Mouse (Mus musculus): ENCODE results near the gene Faap24. TPM values are rescaled to one million over a fixed set of nuclear protein-coding genes. Genes with fewer than 3 reads are reported as not detected.

Faap24 gene
- polyA plus RNA-seq, 1 experiment from 2014 or later, result 17.8 TPM

GRCm38 (mm10) chr7:35374265-35374664, 22.4 kb downstream of the Faap24 start:
- Histone ChIP-seq H3K4me1 (ENCODE audit: control insufficient read depth, insufficient read depth, low read length) (no peaks in the 10 kb centered on the region), H3K4me3 (ENCODE audit: low read depth, low read length) (no peak overlapping the region), H3K9ac (replicated peaks; ENCODE audit: low read depth, low read length) (no peak overlapping the region), H3K4me2 (ENCODE audit: low read depth, low read length) (no peak overlapping the region), H3K9me3 (ENCODE audit: control insufficient read depth, low read length) (no peaks in the 10 kb centered on the region), H3K36me3 (ENCODE audit: control insufficient read depth, insufficient read depth, low read length) (no peaks in the 10 kb centered on the region), H3K27ac (ENCODE audit: low read depth, low read length) (no peak overlapping the region), H3K27me3 (ENCODE audit: control insufficient read depth, insufficient read depth, low read length) (no peaks in the 10 kb centered on the region)
- no peak for ATAC-seq (ENCODE audit: low read depth)
- WGBS, result 90% methylated on average over 7 of the region's 7 CpGs

GRCm38 (mm10) chr7:35373146-35373989, 23.3 kb downstream of the Faap24 start:
- WGBS, result 76% methylated on average over 16 of the region's 16 CpGs
- no peak overlapping the region for H3K4me2 ChIP-seq (ENCODE audit: low read depth, low read length)
- no peaks in the 10 kb centered on the region for H3K36me3 ChIP-seq (ENCODE audit: control insufficient read depth, insufficient read depth, low read length)
- H3K9me3 ChIP-seq (ENCODE audit: control insufficient read depth, low read length), result no peaks in the 10 kb centered on the region
- no peaks in the 10 kb centered on the region for H3K27me3 ChIP-seq (ENCODE audit: control insufficient read depth, insufficient read depth, low read length)
- H3K4me1 ChIP-seq (ENCODE audit: control insufficient read depth, insufficient read depth, low read length), result no peaks in the 10 kb centered on the region
- ATAC-seq (ENCODE audit: low read depth), result no peak
- H3K4me3 ChIP-seq (ENCODE audit: low read depth, low read length), result no peak overlapping the region
- no peak overlapping the region for H3K9ac ChIP-seq (replicated peaks; ENCODE audit: low read depth, low read length)
- H3K27ac ChIP-seq (ENCODE audit: low read depth, low read length), result no peak overlapping the region

- H3K4me2 ChIP-seq (ENCODE audit: low read depth, low read length), result no peak overlapping the region
- no peaks in the 10 kb centered on the region for H3K9me3 ChIP-seq (ENCODE audit: control insufficient read depth, low read length)
- no peak overlapping the region for H3K4me3 ChIP-seq (ENCODE audit: low read depth, low read length)
- no peak for ATAC-seq (ENCODE audit: low read depth)
- H3K27me3 ChIP-seq (ENCODE audit: control insufficient read depth, insufficient read depth, low read length), result no peaks in the 10 kb centered on the region
- H3K4me1 ChIP-seq (ENCODE audit: control insufficient read depth, insufficient read depth, low read length), result no peaks in the 10 kb centered on the region
- no peak overlapping the region for H3K27ac ChIP-seq (ENCODE audit: low read depth, low read length)
- H3K36me3 ChIP-seq (ENCODE audit: control insufficient read depth, insufficient read depth, low read length), result no peaks in the 10 kb centered on the region
- H3K9ac ChIP-seq (replicated peaks; ENCODE audit: low read depth, low read length), result no peak overlapping the region
- WGBS, result 89% methylated on average over 14 of the region's 14 CpGs
Observed at GRCm38 (mm10) chr7:35372483-35373017, 24.1 kb downstream of the Faap24 start.

- ATAC-seq (ENCODE audit: low read depth), result peak; percentile 38; the same call in 1 of the 2 replicates
Observed at GRCm38 (mm10) chr7:35371096-35371495, 25.5 kb downstream of the Faap24 start.

GRCm38 (mm10) chr7:35365161-35365910, 31.3 kb downstream of the Faap24 start:
- Histone ChIP-seq H3K4me1 (ENCODE audit: control insufficient read depth, insufficient read depth, low read length) (no peaks in the 10 kb centered on the region), H3K4me2 (ENCODE audit: low read depth, low read length) (no peak overlapping the region), H3K4me3 (ENCODE audit: low read depth, low read length) (no peak overlapping the region), H3K36me3 (ENCODE audit: control insufficient read depth, insufficient read depth, low read length) (no peaks in the 10 kb centered on the region), H3K9ac (replicated peaks; ENCODE audit: low read depth, low read length) (no peak overlapping the region), H3K27me3 (ENCODE audit: control insufficient read depth, insufficient read depth, low read length) (no peaks in the 10 kb centered on the region), H3K9me3 (ENCODE audit: control insufficient read depth, low read length) (no peaks in the 10 kb centered on the region), H3K27ac (ENCODE audit: low read depth, low read length) (no peak overlapping the region)
- ATAC-seq (ENCODE audit: low read depth), result no peak
- 81% methylated on average over 12 of the region's 12 CpGs for WGBS

More at GRCm38 (mm10) chr7:35371096-35371495, 25.5 kb downstream of the Faap24 start:
- H3K27ac ChIP-seq (ENCODE audit: low read depth, low read length), result no peak overlapping the region; the same call in 1 of the 2 replicates
- H3K27me3 ChIP-seq (ENCODE audit: control insufficient read depth, insufficient read depth, low read length), result no peaks in the 10 kb centered on the region
- no peaks in the 10 kb centered on the region for H3K4me1 ChIP-seq (ENCODE audit: control insufficient read depth, insufficient read depth, low read length)
- H3K36me3 ChIP-seq (ENCODE audit: control insufficient read depth, insufficient read depth, low read length), result no peaks in the 10 kb centered on the region
- H3K9ac ChIP-seq (replicated peaks; ENCODE audit: low read depth, low read length), result no peak overlapping the region
- no peak overlapping the region for H3K4me2 ChIP-seq (ENCODE audit: low read depth, low read length)
- WGBS, result 12% methylated on average over 14 of the region's 14 CpGs
- no peak overlapping the region for H3K4me3 ChIP-seq (ENCODE audit: low read depth, low read length)
- H3K9me3 ChIP-seq (ENCODE audit: control insufficient read depth, low read length), result no peaks in the 10 kb centered on the region

- H3K36me3 ChIP-seq (ENCODE audit: control insufficient read depth, insufficient read depth, low read length), result no peaks in the 10 kb centered on the region
- 88% methylated on average over 5 of the region's 5 CpGs for WGBS
- no peaks in the 10 kb centered on the region for H3K27me3 ChIP-seq (ENCODE audit: control insufficient read depth, insufficient read depth, low read length)
- ATAC-seq (ENCODE audit: low read depth), result no peak
- H3K4me1 ChIP-seq (ENCODE audit: control insufficient read depth, insufficient read depth, low read length), result no peaks in the 10 kb centered on the region
- H3K9ac ChIP-seq (replicated peaks; ENCODE audit: low read depth, low read length), result no peak overlapping the region
- H3K27ac ChIP-seq (ENCODE audit: low read depth, low read length), result no peak overlapping the region
- no peak overlapping the region for H3K4me2 ChIP-seq (ENCODE audit: low read depth, low read length)
- no peaks in the 10 kb centered on the region for H3K9me3 ChIP-seq (ENCODE audit: control insufficient read depth, low read length)
- no peak overlapping the region for H3K4me3 ChIP-seq (ENCODE audit: low read depth, low read length)
Observed at GRCm38 (mm10) chr7:35362868-35363267, 33.8 kb downstream of the Faap24 start.

GRCm38 (mm10) chr7:35362253-35362652, 34.4 kb downstream of the Faap24 start:
- H3K9ac ChIP-seq (replicated peaks; ENCODE audit: low read depth, low read length), result no peak overlapping the region
- H3K4me3 ChIP-seq (ENCODE audit: low read depth, low read length), result no peak overlapping the region
- no peaks in the 10 kb centered on the region for H3K36me3 ChIP-seq (ENCODE audit: control insufficient read depth, insufficient read depth, low read length)
- 92% methylated on average over 5 of the region's 5 CpGs for WGBS
- no peaks in the 10 kb centered on the region for H3K9me3 ChIP-seq (ENCODE audit: control insufficient read depth, low read length)
- ATAC-seq (ENCODE audit: low read depth), result no peak
- no peaks in the 10 kb centered on the region for H3K4me1 ChIP-seq (ENCODE audit: control insufficient read depth, insufficient read depth, low read length)
- no peak overlapping the region for H3K4me2 ChIP-seq (ENCODE audit: low read depth, low read length)
- H3K27ac ChIP-seq (ENCODE audit: low read depth, low read length), result no peak overlapping the region
- no peaks in the 10 kb centered on the region for H3K27me3 ChIP-seq (ENCODE audit: control insufficient read depth, insufficient read depth, low read length)

GRCm38 (mm10) chr7:35357621-35358020, 39.0 kb downstream of the Faap24 start:
- Histone ChIP-seq H3K4me3 (ENCODE audit: low read depth, low read length) (no peak overlapping the region), H3K4me2 (ENCODE audit: low read depth, low read length) (no peak overlapping the region), H3K36me3 (ENCODE audit: control insufficient read depth, insufficient read depth, low read length) (no peaks in the 10 kb centered on the region), H3K4me1 (ENCODE audit: control insufficient read depth, insufficient read depth, low read length) (no peaks in the 10 kb centered on the region), H3K9me3 (ENCODE audit: control insufficient read depth, low read length) (no peaks in the 10 kb centered on the region), H3K27me3 (ENCODE audit: control insufficient read depth, insufficient read depth, low read length) (no peaks in the 10 kb centered on the region), H3K9ac (replicated peaks; ENCODE audit: low read depth, low read length) (no peak overlapping the region), H3K27ac (ENCODE audit: low read depth, low read length) (no peak overlapping the region)
- ATAC-seq (ENCODE audit: low read depth), result no peak
- WGBS, result 86% methylated on average over 12 of the region's 12 CpGs
